Mouse (Mus musculus): ENCODE measurements around the gene Hoxa5. TPM values are rescaled to one million over a fixed set of nuclear protein-coding genes. Genes with fewer than 3 reads are reported as not detected.

The Hoxa5 gene
- polyA plus RNA-seq, 1 experiment from 2014 or later, result 21.4 TPM

GRCm38 (mm10) chr6:52172501-52172900 lies 31.9 kb downstream of the Hoxa5 start:
- POLR2A ChIA-PET, result interaction anchor here (0.8 to 16.4 kb wide), 5 partner anchors 11 to 73 kb away, joined by 3 to 378 read pairs (median 8); partner anchors contain the start of genes Gm28308, Hoxa10, Hoxa11 and Hoxa3
- TF ChIP-seq CTCF (IDR thresholded peaks at IDR 0.05), result no peak
- no peaks in the 10 kb centered on the region for H3K27me3 ChIP-seq
- DNase-seq (ENCODE audit: low read depth, low spot score) (no peak), ATAC-seq (peak; percentile 49)
- CTCF ChIA-PET, result interaction anchor here (1.1 to 1.8 kb wide), 2 partner anchors 9 to 11 kb away, joined by 4 to 6 read pairs; no protein-coding TSS in a partner anchor
- in situ Hi-C loops (cut with MboI; ENCODE audit: low pct_unique_long_range_greater_than_20kb), result loop anchor here (10.0 kb wide), 1 partner anchor 52 kb away; the partner anchor contains the start of gene Hoxa7

- no peak for TF ChIP-seq CTCF (IDR thresholded peaks at IDR 0.05)
- ChIA-PET POLR2A (interaction anchor here (1.4 to 16.4 kb wide), 4 partner anchors 10 to 73 kb away, joined by 7 to 378 read pairs (median 12); partner anchors contain the start of genes Gm28308, Hoxa10, Hoxa11 and Hoxa3), CTCF (interaction anchor here (1.1 to 1.8 kb wide), 2 partner anchors 9 to 10 kb away, joined by 4 to 6 read pairs; no protein-coding TSS in a partner anchor)
- in situ Hi-C loops (cut with MboI; ENCODE audit: low pct_unique_long_range_greater_than_20kb), result loop anchor here (10.0 kb wide), 1 partner anchor 53 kb away; the partner anchor contains the start of gene Hoxa7
- ATAC-seq, result no peak
- H3K27me3 ChIP-seq, result no peaks in the 10 kb centered on the region
- no peak for DNase-seq (ENCODE audit: low read depth, low spot score)
Measured at GRCm38 (mm10) chr6:52171938-52172337, 32.4 kb downstream of the Hoxa5 start.

DNA sequence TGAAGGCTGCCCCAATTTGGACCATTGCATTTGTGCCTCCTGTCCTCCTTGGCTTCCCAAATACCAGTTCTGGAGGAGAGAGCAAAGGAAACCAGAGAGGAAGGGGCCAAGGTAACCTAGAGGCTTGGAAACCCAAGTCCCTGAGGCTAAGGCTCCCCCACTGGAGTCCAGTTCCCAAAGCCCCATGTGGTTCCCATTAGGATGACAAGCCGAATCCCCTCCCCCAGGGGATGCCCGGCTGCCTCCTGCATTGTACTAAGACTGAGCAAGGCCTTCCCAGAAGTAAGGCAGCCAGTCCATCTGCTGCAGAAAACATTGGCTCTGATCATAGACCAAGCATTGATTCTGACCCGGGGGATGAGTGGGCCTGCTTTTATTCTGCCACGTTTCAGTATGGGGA lies 33.1 kb downstream of the Hoxa5 start:
- no peak for TF ChIP-seq CTCF (IDR thresholded peaks at IDR 0.05)
- no peak for ATAC-seq
- in situ Hi-C loops (cut with MboI; ENCODE audit: low pct_unique_long_range_greater_than_20kb), result loop anchor here (10.0 kb wide), 1 partner anchor 53 kb away; the partner anchor contains the start of gene Hoxa7
- POLR2A ChIA-PET, result interaction anchor here (2.9 to 16.4 kb wide), 2 partner anchors 10 to 53 kb away, joined by 16 to 378 read pairs; partner anchors contain the start of genes Gm28308, Hoxa10, Hoxa3 and Hoxa6
- H3K27me3 ChIP-seq, result no peaks in the 10 kb centered on the region
- CTCF ChIA-PET, result interaction anchor here (0.7 to 1.8 kb wide), 2 partner anchors 9 to 10 kb away, joined by 3 to 6 read pairs; no protein-coding TSS in a partner anchor
- DNase-seq (ENCODE audit: low read depth, low spot score), result no peak

GRCm38 (mm10) chr6:52170898-52171223 lies 33.5 kb downstream of the Hoxa5 start:
- DNase-seq (ENCODE audit: low read depth, low spot score) (no peak), ATAC-seq (no peak)
- ChIA-PET CTCF (interaction anchor here (0.7 kb wide), 1 partner anchor 8 kb away, joined by 3 read pairs; no protein-coding TSS in a partner anchor), POLR2A (interaction anchor here (2.9 to 16.4 kb wide), 2 partner anchors 9 to 54 kb away, joined by 16 to 378 read pairs; partner anchors contain the start of genes Gm28308, Hoxa10, Hoxa3 and Hoxa6)
- in situ Hi-C loops (cut with MboI; ENCODE audit: low pct_unique_long_range_greater_than_20kb), result loop anchor here (10.0 kb wide), 1 partner anchor 54 kb away; the partner anchor contains the start of gene Hoxa7
- H3K27me3 ChIP-seq, result no peaks in the 10 kb centered on the region
- no peak for TF ChIP-seq CTCF (IDR thresholded peaks at IDR 0.05)

DNA sequence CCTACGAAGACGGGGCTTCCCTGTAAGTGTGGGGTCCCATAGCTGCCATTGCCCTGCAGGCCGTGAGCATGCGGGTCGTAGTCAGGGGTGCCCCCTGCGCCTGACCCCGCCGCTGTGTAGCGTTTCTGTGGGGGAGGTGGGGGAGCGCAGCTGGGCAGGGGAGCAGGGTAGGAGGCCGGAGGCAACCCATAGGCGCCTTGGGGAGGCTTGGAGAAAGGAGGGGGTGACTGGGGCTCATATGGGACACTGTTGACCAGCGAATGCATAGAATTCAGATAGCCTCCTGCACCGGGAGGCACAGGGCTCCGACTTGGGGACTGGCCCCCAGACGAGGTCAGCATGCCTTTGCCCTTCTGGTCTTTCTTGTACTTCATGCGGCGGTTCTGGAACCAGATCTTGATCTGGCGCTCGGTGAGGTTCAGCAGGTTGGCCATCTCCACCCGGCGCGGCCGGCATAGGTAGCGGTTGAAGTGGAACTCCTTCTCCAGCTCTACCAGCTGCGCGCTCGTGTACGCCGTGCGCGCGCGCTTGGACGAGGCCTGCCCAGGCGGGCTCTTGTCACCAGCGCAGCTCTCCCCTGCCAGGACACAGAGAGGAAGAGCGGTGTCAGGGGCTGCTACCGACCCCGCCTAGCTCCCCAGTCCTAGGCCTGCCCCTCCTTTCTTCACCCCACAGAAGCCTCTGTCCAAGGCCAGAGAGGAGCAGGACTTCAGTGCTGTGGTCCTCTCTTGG lies 34.1 kb downstream of the Hoxa5 start:
- TF ChIP-seq CTCF (IDR thresholded peaks at IDR 0.05), result no peak
- in situ Hi-C loops (cut with MboI; ENCODE audit: low pct_unique_long_range_greater_than_20kb), result loop anchor here (10.0 kb wide), 1 partner anchor 54 kb away; the partner anchor contains the start of gene Hoxa7
- no peaks in the 10 kb centered on the region for H3K27me3 ChIP-seq
- no peak for ATAC-seq
- CTCF ChIA-PET, result interaction anchor here (0.7 kb wide), 1 partner anchor 8 kb away, joined by 3 read pairs; no protein-coding TSS in a partner anchor
- no peak for DNase-seq (ENCODE audit: low read depth, low spot score)
- POLR2A ChIA-PET, result interaction anchor here (2.9 to 16.4 kb wide), 2 partner anchors 9 to 54 kb away, joined by 16 to 378 read pairs; partner anchors contain the start of genes Gm28308, Hoxa10, Hoxa3 and Hoxa6

- no peak for ATAC-seq
Measured at GRCm38 (mm10) chr6:52169499-52170165, 34.8 kb downstream of the Hoxa5 start.

GRCm38 (mm10) chr6:52168191-52169055 lies 36.0 kb downstream of the Hoxa5 start:
- DNase-seq (ENCODE audit: low read depth, low spot score) (no peak), ATAC-seq (no peak)
- CTCF ChIA-PET, result interaction anchor here (0.5 kb wide), 1 partner anchor 54 kb away, joined by 3 read pairs; no protein-coding TSS in a partner anchor
- in situ Hi-C loops (cut with MboI; ENCODE audit: low pct_unique_long_range_greater_than_20kb), result no loop called here
- POLR2A ChIA-PET, result interaction anchor here (0.8 kb wide), 1 partner anchor 10 kb away, joined by 3 read pairs; the partner anchor contains the start of gene Hoxa1
- TF ChIP-seq CTCF (IDR thresholded peaks at IDR 0.05), result no peak
- H3K27me3 ChIP-seq, result no peaks in the 10 kb centered on the region

More at GRCm38 (mm10) chr6:52169499-52170165, 34.8 kb downstream of the Hoxa5 start:
- no peaks in the 10 kb centered on the region for H3K27me3 ChIP-seq
- DNase-seq (ENCODE audit: low read depth, low spot score), result no peak
- ChIA-PET POLR2A (interaction anchor here (16.4 kb wide), 1 partner anchor 55 kb away, joined by 378 read pairs; the partner anchor contains the start of genes Gm28308, Hoxa10, Hoxa3 and Hoxa6), CTCF (no interaction called here)
- TF ChIP-seq CTCF (IDR thresholded peaks at IDR 0.05), result no peak
- in situ Hi-C loops (cut with MboI; ENCODE audit: low pct_unique_long_range_greater_than_20kb), result loop anchor here (10.0 kb wide), 1 partner anchor 55 kb away; the partner anchor contains the start of gene Hoxa7

DNA sequence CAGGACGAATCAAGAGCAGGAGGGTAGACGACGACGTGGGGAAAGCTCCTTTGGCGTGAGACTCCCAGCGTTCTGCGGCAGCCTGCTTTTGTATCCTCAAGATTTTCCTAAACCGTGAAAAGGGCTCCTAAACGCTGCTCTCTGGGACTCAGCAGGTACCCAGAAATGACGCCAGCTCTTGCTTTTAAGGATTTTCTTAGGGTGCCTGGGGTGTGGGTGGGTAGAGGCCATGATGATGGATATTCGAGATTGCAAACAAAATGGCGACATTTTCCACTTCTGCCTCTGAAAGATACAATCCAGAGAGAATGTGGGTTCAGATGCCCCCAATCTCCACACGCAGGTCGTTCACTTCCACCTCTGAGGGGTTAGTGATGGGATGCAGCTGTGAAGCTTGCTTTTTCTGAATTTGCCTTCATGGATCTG lies 36.6 kb downstream of the Hoxa5 start:
- no peak for DNase-seq (ENCODE audit: low read depth, low spot score)
- in situ Hi-C loops (cut with MboI; ENCODE audit: low pct_unique_long_range_greater_than_20kb), result no loop called here
- H3K27me3 ChIP-seq, result no peaks in the 10 kb centered on the region
- ChIA-PET POLR2A (interaction anchor here (0.8 kb wide), 1 partner anchor 10 kb away, joined by 3 read pairs; the partner anchor contains the start of gene Hoxa1), CTCF (interaction anchor here (0.5 kb wide), 1 partner anchor 55 kb away, joined by 3 read pairs; no protein-coding TSS in a partner anchor)
- TF ChIP-seq CTCF (IDR thresholded peaks at IDR 0.05), result no peak
- no peak for ATAC-seq

- in situ Hi-C loops (cut with MboI; ENCODE audit: low pct_unique_long_range_greater_than_20kb), result no loop called here
- TF ChIP-seq CTCF (IDR thresholded peaks at IDR 0.05), result no peak
- DNase-seq (ENCODE audit: low read depth, low spot score), result no peak
- ATAC-seq, result no peak
- no peaks in the 10 kb centered on the region for H3K27me3 ChIP-seq
- ChIA-PET POLR2A (no interaction called here), CTCF (no interaction called here)
Measured at GRCm38 (mm10) chr6:52167176-52167575, 37.2 kb downstream of the Hoxa5 start.

All from Patski (cell line).